In genomic region chr2:78010066-78010690, GRCm38 (mm10) we compare ENCODE assay signal across 20 mouse cellular contexts.
"Had no signal": no experiment of that assay in that cellular context is flagged by ENCODE, and none has a peak within 500 bp of the region (broad histone marks: within the 10 kb centered on the region; RNA-seq: fewer than 3 reads in every experiment).

No protein-coding gene starts in this region.

- H3K27ac ChIP-seq: liver, embryonic 15.5 days; lung, embryonic 15.5 days; macrophage; midbrain, embryonic 10.5 days; midbrain, embryonic 12.5 days; neural tube, embryonic 12.5 days had no signal

- H3K36me3 ChIP-seq: liver, embryonic 15.5 days; lung, embryonic 15.5 days; midbrain, embryonic 10.5 days; midbrain, embryonic 12.5 days; neural tube, embryonic 12.5 days had no signal

- H3K4me3 ChIP-seq: liver, embryonic 15.5 days; lung, embryonic 15.5 days; megakaryocyte, embryonic 14.5 days; midbrain, embryonic 10.5 days; midbrain, embryonic 12.5 days; neural tube, embryonic 12.5 days had no signal

- H3K4me1 ChIP-seq: liver, embryonic 15.5 days; lung, embryonic 15.5 days; midbrain, embryonic 10.5 days; midbrain, embryonic 12.5 days; neural tube, embryonic 12.5 days had no signal

- H3K27me3 ChIP-seq: liver, embryonic 15.5 days; lung, embryonic 15.5 days; midbrain, embryonic 12.5 days; neural tube, embryonic 12.5 days had no signal

- DNase-seq: liver, postnatal 0 days; lung, adult 2 months; lung, postnatal 14 days; lung, postnatal 36 days; midbrain, embryonic 14.5 days; retina, postnatal 1 day; right cerebral cortex, adult 18-20 months; right cerebral cortex, postnatal 25 days; right cerebral cortex, postnatal 4 days; spleen, adult 18-20 months; thymus, adult 18-20 months; thymus, postnatal 25 days; thymus, postnatal 4 days had no signal
